Mouse (Mus musculus): ENCODE data around the gene Olfr748. TPM values are rescaled to one million over a fixed set of nuclear protein-coding genes. Genes with fewer than 3 reads are reported as not detected.

Gene Olfr748
- polyA plus RNA-seq, 1 experiment from 2014 or later: not detected

Other genes starting within 250 kb of the Olfr748 start
- not detected in 2 replicates for gene Olfr741, start 234.6 kb upstream of the Olfr748 start, polyA plus RNA-seq (2014; fragmentation: Nextera tagmentation; extraction: Ambion mirVana)
- not detected in 2 replicates for gene Olfr742, start 203.8 kb upstream of the Olfr748 start, polyA plus RNA-seq (2014; fragmentation: Nextera tagmentation; extraction: Ambion mirVana)
- gene Olfr743, start 185.5 kb upstream of the Olfr748 start, polyA plus RNA-seq (2014; fragmentation: Nextera tagmentation; extraction: Ambion mirVana): not detected in 2 replicates
- not detected in 2 replicates for gene Olfr744, start 92.5 kb upstream of the Olfr748 start, polyA plus RNA-seq (2014; fragmentation: Nextera tagmentation; extraction: Ambion mirVana)
- not detected in 2 replicates for gene Olfr745, start 68.0 kb upstream of the Olfr748 start, polyA plus RNA-seq (2014; fragmentation: Nextera tagmentation; extraction: Ambion mirVana)
- not detected in 2 replicates for gene Olfr746, start 60.3 kb upstream of the Olfr748 start, polyA plus RNA-seq (2014; fragmentation: Nextera tagmentation; extraction: Ambion mirVana)
- gene Olfr747, start 14.2 kb upstream of the Olfr748 start, polyA plus RNA-seq (2014; fragmentation: Nextera tagmentation; extraction: Ambion mirVana): not detected in 2 replicates
- not detected in 2 replicates for gene Olfr749, start 37.7 kb downstream of the Olfr748 start, polyA plus RNA-seq (2014; fragmentation: Nextera tagmentation; extraction: Ambion mirVana)
- gene Ttc5, start 78.1 kb downstream of the Olfr748 start, polyA plus RNA-seq (2014; fragmentation: Nextera tagmentation; extraction: Ambion mirVana): 79.5 and 85.3 TPM in 2 replicates
- gene Ccnb1ip1, start 100.4 kb downstream of the Olfr748 start, polyA plus RNA-seq (2014; fragmentation: Nextera tagmentation; extraction: Ambion mirVana): not detected in 2 replicates
- gene Parp2, start 100.5 kb downstream of the Olfr748 start, polyA plus RNA-seq (2014; fragmentation: Nextera tagmentation; extraction: Ambion mirVana): 71.6 and 79.9 TPM in 2 replicates
- gene Tep1, start 163.2 kb downstream of the Olfr748 start, polyA plus RNA-seq (2014; fragmentation: Nextera tagmentation; extraction: Ambion mirVana): 5.2 and 6.2 TPM in 2 replicates
- gene Klhl33, start 190.1 kb downstream of the Olfr748 start, polyA plus RNA-seq (2014; fragmentation: Nextera tagmentation; extraction: Ambion mirVana): 0.08 TPM in 1 of 2 replicates, not detected in the other
- gene Osgep, start 217.5 kb downstream of the Olfr748 start, polyA plus RNA-seq (2014; fragmentation: Nextera tagmentation; extraction: Ambion mirVana): 173 and 186 TPM in 2 replicates
- gene Apex1, start 217.6 kb downstream of the Olfr748 start, polyA plus RNA-seq (2014; fragmentation: Nextera tagmentation; extraction: Ambion mirVana): 447 and 466 TPM in 2 replicates
- gene Pip4p1, start 223.5 kb downstream of the Olfr748 start, polyA plus RNA-seq (2014; fragmentation: Nextera tagmentation; extraction: Ambion mirVana): 47.3 and 52.8 TPM in 2 replicates
- gene Pnp, start 223.7 kb downstream of the Olfr748 start, polyA plus RNA-seq (2014; fragmentation: Nextera tagmentation; extraction: Ambion mirVana): 78.4 and 86.1 TPM in 2 replicates
- not detected in 2 replicates for gene Gm49342, start 237.1 kb downstream of the Olfr748 start, polyA plus RNA-seq (2014; fragmentation: Nextera tagmentation; extraction: Ambion mirVana)
- gene Pnp2, start 248.6 kb downstream of the Olfr748 start, polyA plus RNA-seq (2014; fragmentation: Nextera tagmentation; extraction: Ambion mirVana): 0.34 and 0.84 TPM in 2 replicates